Mouse (Mus musculus) c-Kit-positive CD71-negative TER-119-negative erythroid progenitor cells, embryonic 14.5 days (primary cell): ENCODE results near the gene Pde11a.
A peak's percentile ranks its signal among the peaks of the same experiment; 100 is the strongest.

Experiments used
- DNase-seq: peaks from one replicate; pipeline ENCODE4 v3.0.0-alpha.2; 2013; ENCODE audit warnings: low read depth

The Pde11a gene

GRCm38 (mm10) chr2:76338215-76339156, at the start of gene Pde11a:
Gene Pde11a, minus strand, starts transcription at chr2:76338774.
- no peak for DNase-seq

- DNase-seq = no peak
Observed at GRCm38 (mm10) chr2:76386531-76386930, 48.0 kb upstream of the Pde11a start.

DNA sequence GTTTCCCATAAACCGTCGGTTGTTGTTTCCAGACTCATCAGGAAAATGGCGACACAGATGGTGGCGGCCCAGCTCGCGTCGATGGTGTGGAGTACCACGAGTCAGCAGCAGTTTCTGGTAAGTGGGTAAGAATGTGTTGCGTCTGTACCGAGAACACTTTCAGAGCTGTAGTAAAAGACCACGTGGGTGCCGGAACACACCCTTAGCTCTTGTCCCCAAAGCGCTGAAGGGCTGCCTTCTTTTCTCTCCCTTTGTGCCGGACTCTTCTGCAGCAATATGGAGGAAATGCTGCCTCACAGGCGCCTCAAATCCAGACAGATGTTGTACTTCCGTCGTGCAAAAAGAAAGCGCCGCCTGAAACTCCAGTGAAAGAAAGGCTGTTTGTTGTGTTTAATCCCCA, 40.1 kb upstream of the Pde11a start:
- DNase-seq = no peak

DNA sequence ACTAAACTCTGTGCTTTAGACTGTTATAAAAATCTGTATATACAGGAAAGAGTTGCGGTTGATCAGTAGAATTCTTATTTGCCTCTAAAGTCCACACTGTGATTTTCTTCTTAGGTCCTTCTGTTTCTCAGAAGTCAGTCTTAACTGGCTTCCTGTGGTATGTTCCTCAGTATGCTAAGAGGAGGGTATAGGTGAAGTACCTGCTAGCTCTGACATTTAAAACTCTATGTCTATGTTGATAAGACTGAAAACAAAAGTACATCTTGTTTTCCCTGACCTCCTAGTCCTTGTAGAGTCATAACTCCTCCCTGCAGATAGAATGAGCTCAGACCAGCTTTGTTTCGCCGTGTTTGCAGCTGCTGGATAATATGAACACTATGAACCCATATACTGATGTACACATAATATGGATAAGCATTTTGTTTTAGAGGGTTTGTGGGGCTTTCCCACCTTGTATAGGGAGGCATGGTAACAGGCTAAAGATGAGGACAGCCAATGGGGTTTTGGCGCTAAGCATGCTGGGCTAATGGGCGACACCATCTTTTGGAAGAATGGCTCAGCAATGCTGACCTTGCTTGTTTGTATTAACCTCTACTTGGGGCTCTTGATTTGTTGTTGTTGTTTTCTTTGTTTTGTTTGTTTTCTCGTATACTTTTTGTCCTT, 36.1 kb upstream of the Pde11a start:
- no peak for DNase-seq

GRCm38 (mm10) chr2:76372244-76372643, 33.7 kb upstream of the Pde11a start:
- DNase-seq = no peak

DNA sequence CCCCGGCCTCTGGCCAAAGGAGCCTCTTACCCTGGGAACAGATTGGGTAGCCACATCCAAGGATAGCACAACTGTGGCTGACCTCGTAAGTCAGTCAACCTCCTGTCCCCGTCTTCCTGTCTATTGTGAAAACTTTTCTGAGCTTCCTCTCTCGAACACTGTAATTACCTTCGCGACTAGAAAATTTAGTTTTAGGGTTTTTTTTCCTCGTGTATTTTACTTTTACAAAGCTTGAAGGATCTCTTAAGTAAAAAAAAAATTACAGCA, 32.0 kb upstream of the Pde11a start:
- no peak for DNase-seq

DNA sequence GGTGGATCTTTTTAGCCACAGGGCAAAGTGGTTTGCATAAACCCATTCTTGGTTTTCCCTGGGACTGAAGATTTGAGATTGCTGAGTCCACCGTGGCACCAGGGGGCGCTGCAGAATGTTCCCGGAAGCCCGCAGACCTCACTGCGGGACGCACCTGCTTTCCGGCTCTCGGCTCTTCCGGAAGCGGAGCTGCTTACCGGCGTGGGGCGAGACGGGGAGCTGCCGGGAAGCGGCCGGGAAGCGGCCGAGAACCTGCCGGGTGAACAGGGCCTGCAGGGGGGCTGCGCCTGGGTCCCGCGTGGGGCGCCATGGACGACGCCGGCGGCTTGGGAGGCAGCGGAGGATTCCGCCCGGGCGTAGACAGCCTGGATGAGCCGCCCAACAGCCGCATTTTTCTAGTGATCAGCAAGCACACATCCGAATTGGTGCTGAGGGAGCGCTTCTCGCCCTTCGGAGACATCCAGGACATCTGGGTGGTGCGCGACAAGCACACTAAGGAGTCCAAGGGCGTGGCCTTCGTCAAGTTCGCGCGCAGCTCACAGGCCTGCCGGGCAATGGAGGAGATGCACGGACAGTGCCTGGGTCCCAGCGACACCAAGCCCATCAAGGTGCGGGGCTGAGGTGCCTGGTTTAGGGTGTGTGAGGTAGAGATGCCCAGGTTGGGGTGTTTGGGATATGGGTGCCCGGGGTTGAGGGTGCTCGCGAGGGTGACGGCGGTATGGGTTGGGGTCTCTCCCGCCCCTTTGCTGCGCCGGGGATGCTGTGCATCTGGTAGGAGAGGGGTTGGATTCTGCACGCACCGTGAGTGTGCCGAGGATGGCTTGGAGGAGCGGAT, 31.5 kb upstream of the Pde11a start, which contains the start of gene Rbm45:
Gene Rbm45, plus strand, starts transcription at position 164 of the 835 bp plus-strand sequence.
- peak; percentile 73 for DNase-seq

DNA sequence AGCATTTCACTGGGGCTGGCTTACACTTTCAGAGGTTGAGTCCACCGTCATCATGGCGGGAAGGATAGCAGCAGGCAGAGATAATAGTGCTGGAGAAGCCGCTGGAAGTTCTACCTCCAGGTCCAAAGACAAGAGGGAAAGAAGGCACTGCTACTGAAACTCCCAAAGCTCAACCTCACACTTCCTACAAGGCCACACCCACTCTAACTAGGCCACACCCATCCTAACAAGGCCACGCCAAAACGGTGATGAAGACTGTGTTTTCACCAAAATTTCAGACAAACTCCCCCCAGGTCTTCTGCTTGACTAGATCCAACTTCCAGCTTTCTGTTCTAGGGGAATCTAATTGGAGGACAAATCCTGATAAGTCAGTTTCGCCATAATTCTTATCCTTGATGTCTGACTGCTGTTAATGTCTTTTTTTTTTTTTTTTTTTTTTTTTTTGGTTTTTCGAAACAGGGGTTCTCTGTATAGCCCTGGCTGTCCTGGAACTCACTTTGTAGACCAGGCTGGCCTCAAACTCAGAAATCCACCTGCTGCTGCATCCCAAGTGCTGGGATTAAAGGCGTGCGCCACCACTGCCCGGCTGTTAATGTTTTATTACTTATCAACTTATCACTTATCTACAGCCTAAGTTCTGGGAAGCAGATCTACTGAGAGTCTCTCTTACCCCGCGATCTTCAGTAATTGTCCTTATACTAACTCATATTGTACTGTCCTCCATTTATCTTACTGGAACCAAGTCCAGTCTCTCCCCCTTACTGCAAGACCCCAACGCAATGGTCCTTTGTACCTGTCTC, 30.5 kb upstream of the Pde11a start:
- DNase-seq = no peak

GRCm38 (mm10) chr2:76367188-76367922, 28.8 kb upstream of the Pde11a start:
- DNase-seq = peak; percentile 79

- DNase-seq = no peak
Observed at GRCm38 (mm10) chr2:76365811-76366210, 27.2 kb upstream of the Pde11a start.

GRCm38 (mm10) chr2:76362111-76362510, 23.5 kb upstream of the Pde11a start:
- no peak for DNase-seq

GRCm38 (mm10) chr2:76360226-76360625, 21.7 kb upstream of the Pde11a start, which contains the start of gene Cyct:
Gene Cyct, minus strand, starts transcription at chr2:76360450.
- DNase-seq = no peak

- DNase-seq = no peak
Observed at GRCm38 (mm10) chr2:76347839-76348238, 9.3 kb upstream of the Pde11a start.

GRCm38 (mm10) chr2:76342146-76342545, 3.6 kb upstream of the Pde11a start:
- no peak for DNase-seq

- DNase-seq = peak; percentile 16
Observed at GRCm38 (mm10) chr2:76334596-76334995, 4.0 kb downstream of the Pde11a start.

DNA sequence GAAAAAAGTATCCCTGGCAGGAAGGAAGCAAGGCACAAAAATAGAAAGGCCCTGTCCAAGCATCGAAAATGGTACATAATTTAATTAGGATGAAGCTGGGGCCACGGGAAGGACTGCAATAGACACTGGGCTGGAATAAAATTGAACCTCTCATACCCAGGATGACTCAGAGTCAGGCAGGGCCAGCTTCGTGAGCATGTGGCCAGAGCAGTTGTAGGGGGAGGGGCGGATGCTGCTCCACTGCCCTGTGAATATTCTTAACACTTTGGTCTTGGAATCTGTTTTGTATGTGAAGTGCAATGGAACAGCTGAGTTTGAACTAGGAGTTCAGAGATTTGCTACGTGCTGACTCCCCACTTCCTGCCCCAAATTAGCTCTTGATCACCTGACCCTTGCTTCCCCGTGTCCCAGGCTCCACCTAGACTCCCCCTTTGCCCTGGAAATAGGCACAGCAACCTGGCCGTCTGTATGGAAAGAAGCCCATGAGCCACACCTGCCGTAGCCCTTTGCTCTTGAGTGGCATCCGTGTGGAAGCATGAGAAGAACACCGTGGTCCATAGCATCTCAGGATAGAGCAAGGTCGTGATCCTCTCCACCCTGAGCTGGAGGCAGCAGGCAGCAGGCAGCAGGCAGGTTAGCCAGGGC, 6.3 kb downstream of the Pde11a start:
- DNase-seq = no peak

DNA sequence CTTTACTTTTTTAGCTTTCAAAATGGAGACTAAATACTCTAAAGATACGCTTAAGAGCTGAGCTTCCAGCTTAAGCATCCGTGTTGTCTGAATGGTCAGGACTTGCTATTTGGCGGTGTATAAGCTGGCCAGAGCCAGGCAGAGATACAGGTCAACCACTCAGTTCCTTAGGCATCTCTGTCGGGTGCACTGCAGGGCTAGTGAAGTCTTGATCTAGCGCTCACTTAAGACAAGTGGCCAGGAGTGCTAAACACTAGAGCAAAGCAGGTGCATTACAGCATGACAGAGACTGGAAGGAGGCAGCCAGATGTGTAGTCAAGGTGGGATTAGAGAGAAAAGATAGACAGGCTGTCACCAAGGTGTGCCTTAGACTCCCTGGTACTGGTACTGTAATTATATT, 8.5 kb downstream of the Pde11a start:
- DNase-seq = no peak

DNA sequence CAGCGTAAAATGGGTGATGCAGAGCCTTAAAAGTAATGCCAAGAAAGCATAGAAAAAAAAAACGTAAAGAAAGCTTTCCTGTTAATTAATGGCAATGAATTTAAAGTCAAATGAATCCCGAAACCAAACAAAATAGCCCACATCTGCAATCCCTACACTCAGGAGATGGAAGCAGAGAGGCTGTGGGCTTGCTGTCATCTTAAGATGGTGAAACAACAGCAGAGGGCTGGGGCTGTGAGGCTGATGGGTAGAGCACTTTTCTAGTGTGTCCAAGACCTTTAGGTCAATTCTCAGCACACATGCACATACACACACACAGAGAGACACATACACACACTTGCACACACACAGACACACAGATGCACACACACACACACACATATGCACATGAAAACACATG, 12.4 kb downstream of the Pde11a start:
- DNase-seq = no peak

DNA sequence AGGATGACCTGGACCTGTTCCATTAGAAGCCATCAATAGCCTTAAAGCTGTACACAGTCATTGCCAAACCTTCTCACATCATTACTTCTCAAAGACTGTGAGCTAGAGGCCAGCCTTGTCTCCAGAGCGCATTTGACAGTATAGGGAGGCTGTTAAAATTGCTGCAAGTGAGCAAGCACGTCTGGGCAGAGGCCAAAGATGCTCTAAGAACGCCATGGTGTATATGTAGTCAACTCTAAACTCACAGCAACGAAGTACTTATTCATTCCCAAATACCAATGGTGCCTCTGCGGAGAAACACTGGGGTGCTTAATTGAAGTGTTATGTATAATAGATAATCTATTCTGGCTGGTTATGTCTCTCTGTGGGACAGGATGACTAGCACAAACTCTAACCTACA, 14.1 kb downstream of the Pde11a start:
- DNase-seq = no peak

- no peak for DNase-seq
Observed at GRCm38 (mm10) chr2:76323185-76323875, 15.2 kb downstream of the Pde11a start.
